Mouse (Mus musculus) stomach, postnatal 0 days (tissue): ENCODE measurements around the gene Nhp2.

Experiments
- CTCF ChIP-seq: IDR thresholded peaks from 2 replicates; pipeline ENCODE4 v1.5.1; 2016; ENCODE audit warnings: antibody characterized with exemption, low read depth, mild to moderate bottlenecking, moderate library complexity
- EP300 ChIP-seq: optimal IDR thresholded peaks from 2 replicates; pipeline ENCODE3; 2016; ENCODE audit warnings: antibody characterized with exemption

GRCm38 (mm10) chr11:51661867-51662365 is 42.4 kb downstream of the Nhp2 start:
- TF ChIP-seq EP300 (no peak), CTCF (no peak)
